Mouse (Mus musculus): ENCODE results near the gene Arhgef15. TPM values are rescaled to one million over a fixed set of nuclear protein-coding genes. Genes with fewer than 3 reads are reported as not detected.
"Not testable (repeated sequence)": the region's sequence is repeated elsewhere in the genome, so short reads cannot be mapped to it uniquely, and the experiment has no call there.

Gene Arhgef15
- polyA plus RNA-seq, 1 experiment from 2014 or later = 7.3 TPM

GRCm38 (mm10) chr11:68987365-68987882, 30.1 kb upstream of the Arhgef15 start:
- 89% methylated on average over 11 of the region's 11 CpGs for whole genome bisulfite sequencing
- Histone ChIP-seq H3K4me2 (ENCODE audit: low read depth, low read length) (no peak overlapping the region), H3K27me3 (replicated peaks; ENCODE audit: control insufficient read depth, insufficient read depth, low read length) (no peaks in the 10 kb centered on the region), H3K9me3 (ENCODE audit: control insufficient read depth, low read length) (no peaks in the 10 kb centered on the region), H3K36me3 (ENCODE audit: control insufficient read depth, insufficient read depth, low read length) (peaks cover 63% of the 10 kb centered on the region), H3K4me1 (ENCODE audit: control insufficient read depth, insufficient read depth, low read length) (no peaks in the 10 kb centered on the region), H3K27ac (replicated peaks; ENCODE audit: low read depth, low read length) (no peak overlapping the region), H3K9ac (ENCODE audit: low read depth, low read length) (no peak overlapping the region), H3K4me3 (ENCODE audit: low read depth, low read length) (no peak overlapping the region)
- no peak for DNase-seq (ENCODE audit: low spot score)
- no peak for ATAC-seq (ENCODE audit: low read depth)

GRCm38 (mm10) chr11:68982639-68983369, 25.5 kb upstream of the Arhgef15 start:
- DNase-seq (ENCODE audit: low spot score) = peak; percentile 83
- no peaks in the 10 kb centered on the region for H3K4me1 ChIP-seq (ENCODE audit: control insufficient read depth, insufficient read depth, low read length)
- H3K27ac ChIP-seq (replicated peaks; ENCODE audit: low read depth, low read length) = no peak overlapping the region
- no peaks in the 10 kb centered on the region for H3K27me3 ChIP-seq (replicated peaks; ENCODE audit: control insufficient read depth, insufficient read depth, low read length)
- WGBS = 32% methylated on average over 4 of the region's 4 CpGs
- peaks cover 17% of the 10 kb centered on the region for H3K36me3 ChIP-seq (ENCODE audit: control insufficient read depth, insufficient read depth, low read length)
- no peak overlapping the region for H3K4me3 ChIP-seq (ENCODE audit: low read depth, low read length)
- H3K4me2 ChIP-seq (ENCODE audit: low read depth, low read length) = no peak overlapping the region
- ATAC-seq (ENCODE audit: low read depth) = peak; percentile 71
- H3K9me3 ChIP-seq (ENCODE audit: control insufficient read depth, low read length) = no peaks in the 10 kb centered on the region
- no peak overlapping the region for H3K9ac ChIP-seq (ENCODE audit: low read depth, low read length)

DNA sequence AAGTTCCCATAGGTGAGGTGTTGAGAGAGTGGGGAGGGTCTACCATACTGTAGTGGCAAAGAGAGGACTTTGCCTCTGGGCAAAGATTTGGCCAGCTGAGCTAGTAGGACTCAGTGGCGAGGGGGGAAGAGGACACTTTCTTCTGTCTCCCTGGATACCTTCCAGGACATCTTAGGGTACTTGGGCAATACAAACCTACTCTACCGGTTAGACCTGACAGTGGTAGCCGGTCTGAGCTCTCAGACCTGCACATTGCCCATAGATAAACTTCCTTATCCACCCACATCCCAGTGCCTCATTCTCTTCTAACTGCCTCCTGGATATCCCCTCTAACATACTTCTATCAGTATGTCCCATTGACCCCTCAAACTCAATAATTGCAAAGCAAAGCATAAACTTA, 23.6 kb upstream of the Arhgef15 start:
- Histone ChIP-seq H3K4me3 (ENCODE audit: low read depth, low read length) (no peak overlapping the region), H3K4me2 (ENCODE audit: low read depth, low read length) (no peak overlapping the region), H3K36me3 (ENCODE audit: control insufficient read depth, insufficient read depth, low read length) (0 out of 2 replicates have a peak, but pooled peaks cover 3% of the 10 kb centered on the region), H3K27me3 (replicated peaks; ENCODE audit: control insufficient read depth, insufficient read depth, low read length) (no peaks in the 10 kb centered on the region), H3K4me1 (ENCODE audit: control insufficient read depth, insufficient read depth, low read length) (no peaks in the 10 kb centered on the region), H3K9me3 (ENCODE audit: control insufficient read depth, low read length) (no peaks in the 10 kb centered on the region), H3K9ac (ENCODE audit: low read depth, low read length) (no peak overlapping the region), H3K27ac (replicated peaks; ENCODE audit: low read depth, low read length) (no peak overlapping the region)
- ATAC-seq (ENCODE audit: low read depth) = no peak
- 69% methylated on average over 3 of the region's 3 CpGs for WGBS
- DNase-seq (ENCODE audit: low spot score) = peak; percentile 50

GRCm38 (mm10) chr11:68979320-68979733, 22.0 kb upstream of the Arhgef15 start:
- Histone ChIP-seq H3K27me3 (replicated peaks; ENCODE audit: control insufficient read depth, insufficient read depth, low read length) (no peaks in the 10 kb centered on the region), H3K4me2 (ENCODE audit: low read depth, low read length) (no peak overlapping the region), H3K4me3 (ENCODE audit: low read depth, low read length) (no peak overlapping the region), H3K4me1 (ENCODE audit: control insufficient read depth, insufficient read depth, low read length) (no peaks in the 10 kb centered on the region), H3K9ac (ENCODE audit: low read depth, low read length) (no peak overlapping the region), H3K9me3 (ENCODE audit: control insufficient read depth, low read length) (no peaks in the 10 kb centered on the region), H3K27ac (replicated peaks; ENCODE audit: low read depth, low read length) (no peak overlapping the region), H3K36me3 (ENCODE audit: control insufficient read depth, insufficient read depth, low read length) (no peaks in the 10 kb centered on the region)
- no peak for DNase-seq (ENCODE audit: low spot score)
- no peak for ATAC-seq (ENCODE audit: low read depth)
- WGBS = 64% methylated on average over 5 of the region's 5 CpGs

- 89% methylated on average over 1 of the region's 1 CpGs for WGBS
- no peak overlapping the region for H3K4me2 ChIP-seq (ENCODE audit: low read depth, low read length)
- ATAC-seq (ENCODE audit: low read depth) = no peak
Measured at GRCm38 (mm10) chr11:68975601-68976000, 18.3 kb upstream of the Arhgef15 start.

GRCm38 (mm10) chr11:68975085-68975484, 17.8 kb upstream of the Arhgef15 start, which contains the start of gene Rangrf:
Gene Rangrf (minus strand): TSS chr11:68975185.
- Histone ChIP-seq H3K4me1 (ENCODE audit: control insufficient read depth, insufficient read depth, low read length) (peaks cover 3% of the 10 kb centered on the region), H3K9me3 (ENCODE audit: control insufficient read depth, low read length) (no peaks in the 10 kb centered on the region), H3K27ac (replicated peaks; ENCODE audit: low read depth, low read length) (no peak within 1 kb of the TSS), H3K36me3 (ENCODE audit: control insufficient read depth, insufficient read depth, low read length) (no peaks in the 10 kb centered on the region), H3K4me3 (ENCODE audit: low read depth, low read length) (peak within 1 kb of the TSS; percentile 47), H3K4me2 (ENCODE audit: low read depth, low read length) (peak within 1 kb of the TSS; percentile 53), H3K9ac (ENCODE audit: low read depth, low read length) (peak within 1 kb of the TSS; percentile 26; the same call in 1 of the 2 replicates), H3K27me3 (replicated peaks; ENCODE audit: control insufficient read depth, insufficient read depth, low read length) (no peaks in the 10 kb centered on the region)
- WGBS = 73% methylated on average over 7 of the region's 7 CpGs
- no peak for ATAC-seq (ENCODE audit: low read depth)
- DNase-seq (ENCODE audit: low spot score) = no peak

More at GRCm38 (mm10) chr11:68975601-68976000, 18.3 kb upstream of the Arhgef15 start:
- Histone ChIP-seq H3K27me3 (replicated peaks; ENCODE audit: control insufficient read depth, insufficient read depth, low read length) (no peaks in the 10 kb centered on the region), H3K4me3 (ENCODE audit: low read depth, low read length) (no peak overlapping the region), H3K4me1 (ENCODE audit: control insufficient read depth, insufficient read depth, low read length) (peaks cover 3% of the 10 kb centered on the region), H3K36me3 (ENCODE audit: control insufficient read depth, insufficient read depth, low read length) (no peaks in the 10 kb centered on the region), H3K9ac (ENCODE audit: low read depth, low read length) (no peak overlapping the region), H3K27ac (replicated peaks; ENCODE audit: low read depth, low read length) (no peak overlapping the region), H3K9me3 (ENCODE audit: control insufficient read depth, low read length) (no peaks in the 10 kb centered on the region)
- DNase-seq (ENCODE audit: low spot score) = no peak

DNA sequence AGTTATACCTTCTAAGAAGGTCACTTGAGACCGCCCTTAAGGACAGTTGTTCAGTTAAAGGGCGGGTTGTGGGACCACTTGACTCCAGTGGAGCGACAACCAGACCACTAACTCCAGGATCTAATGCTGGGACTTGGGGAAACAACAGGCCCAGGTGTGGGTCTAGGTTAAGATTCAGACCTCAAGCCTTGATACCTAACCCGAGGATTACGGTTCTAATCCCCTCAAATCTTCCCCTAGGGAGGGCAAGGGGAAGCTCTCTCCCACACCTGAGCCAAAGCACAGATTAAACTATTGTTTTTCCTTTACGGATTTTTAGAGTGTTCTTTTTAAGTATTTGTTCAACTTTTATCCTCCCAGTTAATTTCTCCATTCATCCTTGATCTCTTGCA, 16.8 kb upstream of the Arhgef15 start:
- peak overlapping the region; percentile 26; the same call in 1 of the 2 replicates for H3K9ac ChIP-seq (ENCODE audit: low read depth, low read length)
- peak overlapping the region; percentile 53 for H3K4me2 ChIP-seq (ENCODE audit: low read depth, low read length)
- H3K4me3 ChIP-seq (ENCODE audit: low read depth, low read length) = peak overlapping the region; percentile 47
- peaks cover 3% of the 10 kb centered on the region for H3K4me1 ChIP-seq (ENCODE audit: control insufficient read depth, insufficient read depth, low read length)
- WGBS = 22% methylated on average over 6 of the region's 6 CpGs
- ATAC-seq (ENCODE audit: low read depth) (peak; percentile 53; the same call in 1 of the 2 replicates), DNase-seq (ENCODE audit: low spot score) (no peak)
- no peak overlapping the region for H3K27ac ChIP-seq (replicated peaks; ENCODE audit: low read depth, low read length)
- H3K36me3 ChIP-seq (ENCODE audit: control insufficient read depth, insufficient read depth, low read length) = no peaks in the 10 kb centered on the region
- no peaks in the 10 kb centered on the region for H3K27me3 ChIP-seq (replicated peaks; ENCODE audit: control insufficient read depth, insufficient read depth, low read length)
- H3K9me3 ChIP-seq (ENCODE audit: control insufficient read depth, low read length) = no peaks in the 10 kb centered on the region

- H3K9ac ChIP-seq (ENCODE audit: low read depth, low read length) = peak overlapping the region; percentile 39
Measured at GRCm38 (mm10) chr11:68973250-68974058, 16.2 kb upstream of the Arhgef15 start.

More at GRCm38 (mm10) chr11:68973250-68974058, 16.2 kb upstream of the Arhgef15 start:
- ATAC-seq (ENCODE audit: low read depth) (peak; percentile 90), DNase-seq (ENCODE audit: low spot score) (peak; percentile 91)
- peak overlapping the region; percentile 47 for H3K4me3 ChIP-seq (ENCODE audit: low read depth, low read length)
- not testable (repeated sequence) for H3K36me3 ChIP-seq (ENCODE audit: control insufficient read depth, insufficient read depth, low read length); H3K9me3 ChIP-seq (ENCODE audit: control insufficient read depth, low read length); H3K27ac ChIP-seq (replicated peaks; ENCODE audit: low read depth, low read length); H3K4me1 ChIP-seq (ENCODE audit: control insufficient read depth, insufficient read depth, low read length); H3K27me3 ChIP-seq (replicated peaks; ENCODE audit: control insufficient read depth, insufficient read depth, low read length)
- under 1% methylated on average over 37 of the region's 38 CpGs for WGBS
- H3K4me2 ChIP-seq (ENCODE audit: low read depth, low read length) = peak overlapping the region; percentile 53

Measured in embryonic facial prominence, embryonic 14.5 days (tissue).